Mouse (Mus musculus): ENCODE measurements around the gene Paxip1. TPM values are rescaled to one million over a fixed set of nuclear protein-coding genes. Genes with fewer than 3 reads are reported as not detected.

Gene Paxip1
- total RNA-seq (2021) = 10 to 100 TPM; 20.8 to 22.3 TPM
- long read RNA-seq, experiment 1, full-length matches to known transcripts = 19 of 32 reads
- long read RNA-seq, experiment 1, partial matches to known transcripts = 6 of 32 reads
- long read RNA-seq, experiment 1, other reads (novel, unspliced or antisense) = 7 of 32 reads
- long read RNA-seq, experiment 2, full-length matches to known transcripts = 23 of 48 reads
- long read RNA-seq, experiment 2, partial matches to known transcripts = 10 of 48 reads
- long read RNA-seq, experiment 2, other reads (novel, unspliced or antisense) = 15 of 48 reads

DNA sequence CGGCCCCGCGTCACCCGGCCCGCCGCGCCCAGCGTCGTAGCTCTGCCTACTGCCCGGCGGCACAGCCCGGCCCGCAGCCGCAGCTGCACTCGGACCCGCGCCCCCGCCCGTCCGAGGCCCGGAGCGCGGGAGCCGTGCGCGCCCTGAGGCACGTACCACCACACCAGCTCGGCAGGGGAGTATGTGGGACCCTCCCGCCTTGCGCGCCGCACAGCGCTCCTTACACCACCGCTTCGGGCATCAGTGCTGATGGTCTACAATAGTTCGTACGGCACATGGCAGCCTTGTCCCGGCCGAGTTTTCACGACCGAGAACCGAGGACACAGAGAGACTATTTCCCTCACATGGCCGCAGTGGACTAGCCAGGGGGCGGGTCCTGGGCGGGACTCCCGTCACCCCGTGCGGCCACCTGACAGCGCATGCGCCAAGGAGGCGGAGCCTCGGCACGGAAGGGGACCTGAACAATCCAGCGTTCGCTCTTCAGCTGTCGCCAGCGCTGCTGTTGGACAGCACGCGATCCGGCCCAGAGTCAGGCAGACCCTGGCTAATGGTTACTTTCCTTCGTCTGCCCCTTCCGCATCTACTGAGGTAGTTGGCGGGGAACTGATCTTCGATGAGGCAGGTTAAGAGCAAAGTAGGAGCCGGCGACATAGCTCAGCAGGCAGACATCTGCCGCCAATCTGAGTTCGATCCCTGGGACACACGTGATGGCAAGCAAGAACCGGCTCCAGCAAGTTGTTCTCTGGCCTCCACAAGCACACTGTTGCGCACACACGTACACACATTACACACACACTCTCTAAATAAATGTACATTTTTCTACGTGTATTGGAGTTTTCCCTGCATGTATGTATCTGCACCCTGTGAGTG lies at the start of gene Paxip1:
Gene Paxip1, minus strand, starts transcription at position 389 of the 870 bp plus-strand sequence.
- peak; percentile 95 to 98 for DNase-seq (ENCODE audit: low spot score in 2 of 2)

DNA sequence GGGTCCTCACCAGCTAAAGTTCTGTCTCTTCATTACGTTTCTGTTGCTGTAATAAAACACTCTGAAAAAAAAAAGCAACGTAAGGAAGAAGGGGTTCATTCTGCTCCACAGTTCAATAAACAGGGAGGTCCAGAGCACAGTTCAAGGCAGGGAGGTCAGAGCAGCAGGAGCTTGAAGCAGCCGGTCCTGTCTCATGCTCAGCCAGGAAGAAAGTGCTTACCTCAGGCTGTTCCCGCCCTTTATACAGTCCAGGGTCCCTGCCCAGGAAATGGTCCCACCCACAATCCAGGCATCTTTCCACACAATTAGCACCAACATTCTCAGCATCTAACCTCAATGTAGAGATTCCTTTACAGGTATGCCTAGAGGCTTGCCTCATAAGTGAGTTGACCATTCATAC lies 46.6 kb upstream of the Paxip1 start:
- no peak for DNase-seq (ENCODE audit: low spot score in 2 of 2)

DNA sequence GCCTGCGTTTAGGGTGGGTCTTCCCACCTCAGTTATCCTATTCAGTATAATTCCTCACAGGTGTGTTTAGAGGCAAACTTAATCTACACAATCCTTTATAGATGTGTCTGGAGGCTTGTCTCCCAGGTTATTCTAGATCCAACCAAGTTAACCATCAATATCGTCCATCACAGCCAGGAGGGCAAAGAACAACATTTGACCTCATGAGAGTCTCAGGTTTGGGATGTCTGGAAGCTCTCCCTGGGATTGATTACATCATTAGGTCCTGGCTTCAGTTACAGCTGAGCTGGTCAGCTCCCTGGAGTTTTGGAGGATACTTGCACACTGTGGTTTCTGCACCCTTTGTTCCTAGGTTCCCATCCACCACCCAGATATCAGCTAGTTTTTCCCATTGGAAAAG lies 43.6 kb upstream of the Paxip1 start:
- DNase-seq (ENCODE audit: low spot score in 2 of 2) = no peak

DNA sequence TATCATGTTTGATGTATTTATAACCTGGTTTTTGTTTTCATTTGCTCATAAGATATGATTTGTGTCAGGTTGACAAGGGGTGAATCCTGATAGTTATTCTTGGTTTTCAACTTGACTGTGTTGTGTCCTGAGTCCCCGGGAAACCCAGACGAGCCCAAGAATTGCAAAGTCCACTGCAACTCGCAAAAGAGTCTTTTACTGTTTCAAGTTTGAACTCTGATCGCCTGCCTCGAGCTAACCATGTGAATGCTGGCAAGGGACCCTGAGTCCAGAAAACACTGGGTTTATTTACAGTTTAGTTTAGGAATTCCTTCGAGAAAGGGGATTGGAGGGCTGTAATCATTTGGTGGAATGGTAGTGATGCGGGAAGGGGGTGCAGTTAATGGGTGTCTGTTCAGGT lies 36.5 kb upstream of the Paxip1 start:
- no peak for DNase-seq (ENCODE audit: low spot score in 2 of 2)

GRCm38 (mm10) chr5:27821161-27821560 lies 29.7 kb upstream of the Paxip1 start:
- no peak for DNase-seq (ENCODE audit: low spot score in 2 of 2)

GRCm38 (mm10) chr5:27818840-27819672 lies 27.6 kb upstream of the Paxip1 start:
- no peak for DNase-seq (ENCODE audit: low spot score in 2 of 2)

DNA sequence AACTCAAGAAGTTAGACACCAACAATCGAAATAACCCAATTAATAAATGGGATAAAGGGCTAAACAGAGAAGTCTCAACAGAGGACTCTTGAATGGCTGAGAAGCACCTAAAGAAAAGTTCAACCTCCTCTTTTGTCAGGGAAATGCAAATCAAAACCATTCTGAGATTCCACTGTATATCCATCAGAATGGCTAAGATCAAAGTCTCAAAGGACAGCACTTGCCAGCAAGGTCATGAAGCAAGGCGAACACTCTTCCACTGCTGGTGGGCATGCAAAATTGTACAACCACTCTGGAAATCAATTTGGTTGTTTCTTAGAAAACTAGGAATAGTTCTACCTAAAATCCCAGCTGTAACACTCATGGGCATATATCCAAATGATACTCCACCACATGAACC lies 22.8 kb upstream of the Paxip1 start:
- no peak for DNase-seq (ENCODE audit: low spot score in 2 of 2)

DNA sequence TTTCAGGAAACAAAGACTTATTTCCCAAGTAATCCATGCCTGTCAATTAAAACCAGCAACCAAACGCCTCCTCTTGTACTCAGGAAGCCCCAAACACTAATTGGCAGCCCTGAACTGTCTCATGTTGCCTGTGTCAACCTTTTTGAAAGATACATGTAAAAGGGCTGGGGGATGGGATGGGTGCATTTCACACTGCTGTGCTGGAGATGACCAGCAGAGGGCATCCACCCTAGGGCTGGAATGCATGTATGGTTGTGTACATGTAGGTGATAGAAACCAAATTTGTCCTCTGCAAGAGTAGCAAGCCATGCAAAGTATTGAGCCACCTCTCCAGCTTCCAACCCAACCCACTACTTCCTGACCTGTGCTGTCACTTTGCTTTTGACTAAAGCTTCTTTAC lies 2.4 kb upstream of the Paxip1 start:
- DNase-seq (ENCODE audit: low spot score in 2 of 2) = peak in 1 of 2 experiments; percentile 35

DNA sequence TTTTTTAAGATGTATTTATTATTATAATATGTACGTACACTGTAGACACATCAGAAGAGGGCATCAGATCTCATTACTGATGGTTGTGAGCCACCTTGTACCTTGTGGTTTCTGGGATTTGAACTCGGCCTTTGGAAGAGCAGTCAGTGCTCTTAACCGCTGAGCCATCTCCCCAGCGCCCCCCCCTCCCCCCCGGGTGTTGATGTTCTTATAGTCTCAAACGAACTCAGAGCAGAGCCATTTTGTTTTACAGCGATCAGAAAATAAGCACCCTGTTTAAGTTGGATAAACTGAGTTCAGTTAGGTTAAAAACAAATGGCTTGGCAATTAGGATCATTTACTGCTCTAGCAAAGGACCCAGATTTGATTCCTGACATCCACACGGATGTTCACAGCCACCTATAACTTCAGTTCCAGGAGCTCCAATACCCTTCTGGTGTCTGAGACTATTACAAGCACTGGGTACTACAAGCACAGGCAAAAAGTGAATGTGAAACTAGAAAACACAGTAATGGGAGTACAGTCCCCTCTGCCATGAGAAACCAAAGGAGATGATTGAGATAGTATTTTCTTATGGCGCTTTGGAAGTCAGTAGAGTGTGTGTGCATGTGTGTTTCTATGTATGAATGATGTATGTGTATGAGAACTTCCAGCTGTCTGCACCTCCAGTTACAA lies 1.2 kb upstream of the Paxip1 start:
- DNase-seq (ENCODE audit: low spot score in 2 of 2) = no peak

- no peak for DNase-seq (ENCODE audit: low spot score in 2 of 2)
Measured at GRCm38 (mm10) chr5:27792173-27792470, 631 bp upstream of the Paxip1 start.

DNA sequence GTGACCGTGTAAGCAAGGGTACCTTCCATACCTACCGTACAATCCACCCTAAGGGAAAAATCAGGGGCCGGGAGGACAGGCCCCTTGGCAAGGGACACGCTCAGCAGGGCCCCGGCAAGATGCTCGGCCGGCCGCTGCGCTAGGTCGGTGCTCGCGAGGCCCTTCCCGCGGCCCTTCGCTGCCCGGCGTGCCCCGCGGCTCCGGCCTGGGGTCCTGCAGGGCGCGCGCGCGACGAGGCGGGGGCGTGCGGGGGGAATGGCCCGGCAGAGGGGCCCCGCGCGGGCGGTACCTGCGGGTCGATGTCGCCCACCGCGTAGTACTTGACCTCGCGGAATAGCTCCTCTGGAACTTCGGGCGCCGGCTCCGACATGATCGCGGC lies 592 bp downstream of the Paxip1 start:
- peak; percentile 84 to 87 for DNase-seq (ENCODE audit: low spot score in 2 of 2)

DNA sequence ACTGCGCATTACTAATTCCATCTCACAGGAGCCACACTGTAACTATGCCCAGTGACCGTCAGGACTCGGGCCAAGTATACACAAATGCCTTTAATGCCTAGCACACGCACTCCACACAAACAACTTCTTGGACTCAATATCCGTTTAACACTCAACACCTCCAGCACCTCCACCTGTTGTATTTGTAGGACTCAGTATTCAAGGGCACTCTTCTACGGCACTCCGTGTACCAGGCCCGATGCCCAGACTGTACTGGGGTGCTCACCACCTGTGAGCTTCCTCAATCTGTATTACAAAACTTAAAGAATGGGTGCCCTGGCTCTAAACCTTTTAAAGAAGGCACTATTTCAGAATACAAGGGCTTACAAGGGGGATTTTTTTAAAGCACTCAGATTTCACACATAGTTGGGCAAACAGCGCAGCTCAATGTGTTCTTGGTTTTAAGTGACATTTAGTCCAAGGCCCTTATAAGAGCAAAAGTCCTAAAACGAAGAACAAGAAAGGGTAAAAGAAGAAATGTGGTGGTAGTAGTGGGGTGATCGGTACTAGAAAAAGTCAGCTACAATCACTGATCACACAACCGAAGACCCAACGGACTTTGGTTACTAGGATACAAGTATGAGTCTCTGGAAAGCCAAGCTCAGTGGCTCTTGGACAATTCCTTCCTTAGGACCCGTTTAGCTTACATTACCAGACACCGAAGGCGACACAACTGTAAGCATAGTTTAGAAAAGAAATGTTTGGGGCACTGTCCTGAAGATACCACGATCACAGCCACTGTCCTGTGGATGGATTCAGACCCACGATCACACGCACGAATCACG lies 1.2 kb downstream of the Paxip1 start:
- no peak for DNase-seq (ENCODE audit: low spot score in 2 of 2)

GRCm38 (mm10) chr5:27789586-27789985 lies 1.9 kb downstream of the Paxip1 start:
- no peak for DNase-seq (ENCODE audit: low spot score in 2 of 2)

- DNase-seq (ENCODE audit: low spot score in 2 of 2) = no peak
Measured at GRCm38 (mm10) chr5:27783381-27783780, 8.1 kb downstream of the Paxip1 start.

GRCm38 (mm10) chr5:27767948-27768347 lies 23.5 kb downstream of the Paxip1 start:
- no peak for DNase-seq (ENCODE audit: low spot score in 2 of 2)

GRCm38 (mm10) chr5:27765780-27766179 lies 25.7 kb downstream of the Paxip1 start:
- DNase-seq (ENCODE audit: low spot score in 2 of 2) = no peak

GRCm38 (mm10) chr5:27744944-27745343 lies 46.5 kb downstream of the Paxip1 start:
- DNase-seq (ENCODE audit: low spot score in 2 of 2) = no peak

- DNase-seq (ENCODE audit: low spot score in 2 of 2) = no peak
Measured at GRCm38 (mm10) chr5:27739216-27739615, 52.3 kb downstream of the Paxip1 start.

GRCm38 (mm10) chr5:27737168-27737567 lies 54.3 kb downstream of the Paxip1 start:
- DNase-seq (ENCODE audit: low spot score in 2 of 2) = peak in 1 of 2 experiments; percentile 39

DNA sequence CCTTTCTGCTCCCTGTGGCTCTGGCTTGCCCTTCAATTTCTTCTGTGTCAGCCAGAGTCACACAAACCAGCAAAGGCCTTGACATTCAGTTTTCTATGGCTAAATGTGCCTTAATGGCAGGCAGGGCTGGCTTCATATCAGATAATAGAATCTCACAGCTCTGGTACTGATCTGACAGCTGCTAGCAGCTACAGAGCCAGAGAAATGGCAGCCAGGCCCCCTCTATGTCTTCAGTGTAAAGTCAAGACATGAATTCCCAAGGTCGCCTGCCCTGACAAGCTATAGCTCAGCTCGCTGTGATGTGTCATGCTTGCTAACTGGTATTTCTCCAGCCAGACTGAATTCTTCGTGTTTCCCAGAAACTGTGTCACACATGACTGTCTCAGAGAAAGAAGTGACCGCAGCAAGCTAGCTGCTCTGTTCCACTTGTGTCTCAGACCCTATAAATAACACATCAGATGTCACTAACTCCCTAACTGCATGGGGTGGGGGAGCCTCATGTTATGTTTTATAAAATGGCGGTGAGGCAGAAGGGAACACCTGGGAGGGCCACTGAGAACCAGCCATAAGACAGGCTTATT lies 59.1 kb downstream of the Paxip1 start:
- no peak for DNase-seq (ENCODE audit: low spot score in 2 of 2)

Data from gastrocnemius, postnatal 4 days (tissue).